Mouse (Mus musculus) liver, embryonic 15.5 days (tissue): Measurements from ENCODE around the gene Olfr1080. TPM values are rescaled to one million over a fixed set of nuclear protein-coding genes. Genes with fewer than 3 reads are reported as not detected.
"Not testable (repeated sequence)": the region's sequence is repeated elsewhere in the genome, so short reads cannot be mapped to it uniquely, and the experiment has no call there.

Experiments
- ATAC-seq: fragments of 200-750 bp; cut with Nextera tagmentation; 2 replicates; pipeline ENCODE4 v1.8.0; 2017; ENCODE audit warnings: moderate number of reproducible peaks, mild to moderate bottlenecking, moderate library complexity; ENCODE audit not compliant: insufficient read depth
- H3K27ac ChIP-seq: fragments of 300-500 bp; sonication (generic); replicated peaks from 2 replicates; pipeline ENCODE4 v1.5.1; 2015; ENCODE audit warnings: mild to moderate bottlenecking, inconsistent platforms
- H3K27me3 ChIP-seq: fragments of 300-500 bp; sonication (generic); 2 replicates; pipeline ENCODE4 v1.6.1; 2015; ENCODE audit warnings: mild to moderate bottlenecking, inconsistent platforms
- H3K36me3 ChIP-seq: fragments of 300-500 bp; sonication (generic); replicated peaks from 2 replicates; pipeline ENCODE4 v1.6.1; 2015; ENCODE audit warnings: moderate library complexity, mild to moderate bottlenecking, inconsistent platforms
- H3K4me1 ChIP-seq: fragments of 300-500 bp; sonication (generic); replicated peaks from 2 replicates; pipeline ENCODE4 v1.6.1; 2015; ENCODE audit warnings: inconsistent platforms
- H3K4me2 ChIP-seq: fragments of 300-500 bp; sonication (generic); 2 replicates; pipeline ENCODE4 v1.6.1; 2015; ENCODE audit warnings: moderate library complexity, mild to moderate bottlenecking, inconsistent platforms
- H3K4me3 ChIP-seq: fragments of 300-500 bp; sonication (generic); replicated peaks from 2 replicates; pipeline ENCODE4 v1.5.1; 2015; ENCODE audit warnings: mild to moderate bottlenecking, inconsistent platforms
- H3K9ac ChIP-seq: fragments of 300-500 bp; sonication (generic); 2 replicates; pipeline ENCODE4 v1.6.1; 2015; ENCODE audit warnings: moderate library complexity, mild to moderate bottlenecking, inconsistent platforms
- H3K9me3 ChIP-seq: fragments of 300-500 bp; sonication (generic); replicated peaks from 2 replicates; pipeline ENCODE4 v1.6.1; 2016; ENCODE audit warnings: inconsistent platforms
- WGBS: fragments of 180-500 bp; shearing (Covaris S2); methylation state at CpG from one replicate; pipeline ENCODE4 v1.1.7; 2015; ENCODE audit warnings: mixed read lengths; ENCODE audit not compliant: insufficient replicate concordance; 5-methylcytosine and 5-hydroxymethylcytosine counted together
- polyA plus RNA-seq: library from polyadenylated mRNA; unstranded; fragments of >200 nt; fragmentation: Nextera tagmentation; extraction: Ambion mirVana; gene quantifications from 2 replicates; pipeline ENCODE4 v1.2.1, GENCODE M21; 2015

Olfr1080 gene
- polyA plus RNA-seq: not detected in 2 replicates

DNA sequence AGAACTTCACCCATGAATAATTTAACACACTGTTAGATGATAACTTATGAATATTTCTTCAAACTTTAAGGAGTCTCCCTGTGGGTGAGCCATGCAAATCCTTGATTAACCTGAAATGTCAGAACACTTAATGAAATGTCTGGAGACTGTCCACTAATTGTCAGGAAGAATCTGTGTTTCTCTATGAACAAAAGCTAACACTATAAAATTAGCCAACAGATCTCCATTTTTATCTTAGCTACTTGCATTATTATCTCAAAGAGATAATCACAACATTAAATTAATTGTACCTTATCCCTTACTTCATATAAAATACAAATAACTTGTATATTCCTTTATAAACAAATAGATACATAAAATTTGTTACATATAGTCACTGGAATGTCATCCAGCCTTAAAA, at the start of gene Olfr1080:
Gene Olfr1080, minus strand, starts transcription at position 101 of the 400 bp plus-strand sequence.
- H3K9ac ChIP-seq, H3K4me1 ChIP-seq, ATAC-seq, H3K4me2 ChIP-seq, H3K4me3 ChIP-seq, H3K9me3 ChIP-seq, H3K27me3 ChIP-seq, H3K36me3 ChIP-seq, H3K27ac ChIP-seq: not testable (repeated sequence)

DNA sequence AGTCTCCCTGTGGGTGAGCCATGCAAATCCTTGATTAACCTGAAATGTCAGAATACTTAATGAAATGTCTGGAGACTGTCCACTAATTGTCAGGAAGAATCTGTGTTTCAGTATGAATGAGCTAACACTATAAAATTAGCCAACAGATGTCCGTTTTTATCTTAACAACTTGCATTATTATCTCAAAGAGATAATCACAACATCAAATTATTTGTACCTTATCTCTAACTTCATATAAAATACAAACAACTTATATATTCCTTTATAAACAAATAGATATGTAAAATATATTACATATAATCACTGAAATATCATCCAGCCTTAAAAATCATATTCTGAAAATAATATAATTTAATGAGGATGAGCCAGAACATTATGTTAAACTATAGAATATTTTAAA, 40.8 kb upstream of the Olfr1080 start, which contains the start of gene Olfr1082:
Gene Olfr1082, minus strand, starts transcription at position 101 of the 400 bp plus-strand sequence.
- not testable (repeated sequence) for H3K27ac ChIP-seq, ATAC-seq, H3K36me3 ChIP-seq, H3K9me3 ChIP-seq, H3K4me1 ChIP-seq, H3K27me3 ChIP-seq, H3K4me3 ChIP-seq, H3K4me2 ChIP-seq, H3K9ac ChIP-seq
- 20% methylated on average over 1 of the region's 1 CpGs for WGBS

DNA sequence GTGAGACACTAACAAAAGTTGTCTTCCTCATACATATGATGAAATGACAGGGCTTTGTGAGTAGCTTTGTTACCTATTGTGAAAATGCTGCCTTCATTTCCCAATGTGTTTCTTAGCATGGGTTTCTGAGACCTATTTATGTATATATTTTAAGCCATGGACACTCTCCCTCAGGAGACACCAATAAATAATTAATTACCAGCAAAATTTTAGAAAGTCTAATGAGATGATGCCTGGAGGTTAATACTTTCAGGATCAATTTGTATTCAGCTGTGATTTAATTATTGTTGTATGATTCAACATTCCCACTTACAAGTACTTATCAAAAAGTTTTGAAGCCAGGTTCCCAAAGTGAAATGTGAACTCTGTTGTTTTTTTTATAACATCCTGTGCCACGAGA, 15.7 kb downstream of the Olfr1080 start, which contains the start of gene Olfr1079:
Gene Olfr1079, minus strand, starts transcription at position 101 of the 400 bp plus-strand sequence.
- Histone ChIP-seq H3K4me2 (no peak within 1 kb of the TSS), H3K9ac (no peak within 1 kb of the TSS), H3K9me3 (no peaks in the 10 kb centered on the region), H3K4me3 (no peak within 1 kb of the TSS), H3K36me3 (no peaks in the 10 kb centered on the region), H3K27me3 (no peaks in the 10 kb centered on the region), H3K4me1 (no peaks in the 10 kb centered on the region), H3K27ac (no peak within 1 kb of the TSS)
- 45% methylated on average over 1 of the region's 1 CpGs for WGBS
- no peak for ATAC-seq

DNA sequence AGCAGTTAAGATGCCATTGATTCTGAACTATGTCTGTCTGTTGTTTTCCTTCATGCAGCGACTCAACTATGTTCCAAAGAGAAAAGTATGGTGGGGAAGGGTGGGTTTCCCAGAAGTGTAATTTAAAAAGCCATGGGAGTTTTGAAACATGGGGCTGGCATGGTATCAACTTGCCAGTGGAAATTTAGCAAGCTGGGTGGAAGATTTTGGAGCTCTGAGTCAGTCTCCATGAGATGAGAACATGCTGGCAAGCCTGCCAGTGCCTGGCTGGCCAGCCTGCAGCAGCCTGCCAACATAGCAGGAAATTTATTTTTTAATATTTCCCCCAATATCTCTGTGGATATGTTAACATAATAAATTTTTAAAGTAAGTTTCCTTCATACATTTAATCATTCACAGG, 27.0 kb downstream of the Olfr1080 start:
- no peak overlapping the region for H3K4me3 ChIP-seq
- H3K36me3 ChIP-seq: no peaks in the 10 kb centered on the region
- H3K9me3 ChIP-seq: no peaks in the 10 kb centered on the region
- H3K4me1 ChIP-seq: no peaks in the 10 kb centered on the region
- H3K9ac ChIP-seq: no peak overlapping the region
- WGBS: 54% methylated on average over 1 of the region's 1 CpGs
- no peak for ATAC-seq
- H3K4me2 ChIP-seq: no peak overlapping the region
- no peak overlapping the region for H3K27ac ChIP-seq
- H3K27me3 ChIP-seq: no peaks in the 10 kb centered on the region

DNA sequence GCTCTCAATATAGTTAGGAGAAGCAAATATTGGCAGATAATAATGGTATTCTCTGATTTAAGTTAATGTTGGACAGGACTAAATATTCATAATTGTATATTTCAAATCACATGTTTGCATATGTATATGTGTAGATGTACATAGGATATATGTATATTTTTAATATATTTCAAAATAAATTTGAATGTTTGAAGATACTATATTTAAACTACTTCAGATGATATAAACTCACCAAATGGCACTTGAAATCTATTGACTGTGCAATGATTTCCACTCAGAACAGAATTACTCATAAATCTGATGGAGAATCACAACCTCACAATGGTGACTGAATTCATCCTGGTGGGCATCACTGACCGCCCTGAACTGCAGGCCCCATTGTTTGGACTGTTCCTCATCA, 49.9 kb downstream of the Olfr1080 start, which contains the start of gene Olfr1076:
Gene Olfr1076, plus strand, starts transcription at position 301 of the 400 bp plus-strand sequence.
- no peaks in the 10 kb centered on the region for H3K9me3 ChIP-seq
- 48% methylated on average over 1 of the region's 1 CpGs for WGBS

More for the DNA sequence above, 49.9 kb downstream of the Olfr1080 start, which contains the start of gene Olfr1076:
- H3K4me1 ChIP-seq: no peaks in the 10 kb centered on the region
- no peak within 1 kb of the TSS for H3K4me2 ChIP-seq
- no peaks in the 10 kb centered on the region for H3K36me3 ChIP-seq
- H3K27ac ChIP-seq: no peak within 1 kb of the TSS
- H3K9ac ChIP-seq: no peak within 1 kb of the TSS
- ATAC-seq: no peak
- no peak within 1 kb of the TSS for H3K4me3 ChIP-seq
- H3K27me3 ChIP-seq: no peaks in the 10 kb centered on the region

Other genes with a start within 250 kb of the Olfr1080 start
- not detected in 2 replicates for gene Olfr1053, start 243.0 kb downstream of the Olfr1080 start, polyA plus RNA-seq
- gene Olfr1054, start 222.8 kb downstream of the Olfr1080 start, polyA plus RNA-seq: not detected in 2 replicates
- gene Olfr1055, start 208.0 kb downstream of the Olfr1080 start, polyA plus RNA-seq: not detected in 2 replicates
- not detected in 2 replicates for gene Olfr1056, start 195.8 kb downstream of the Olfr1080 start, polyA plus RNA-seq
- not detected in 2 replicates for gene Olfr1057, start 179.8 kb downstream of the Olfr1080 start, polyA plus RNA-seq
- gene Olfr1058, start 169.7 kb downstream of the Olfr1080 start, polyA plus RNA-seq: not detected in 2 replicates
- gene Olfr1061, start 144.2 kb downstream of the Olfr1080 start, polyA plus RNA-seq: not detected in 2 replicates
- not detected in 2 replicates for gene Olfr1062, start 131.5 kb downstream of the Olfr1080 start, polyA plus RNA-seq
- gene Olfr1065, start 107.6 kb downstream of the Olfr1080 start, polyA plus RNA-seq: not detected in 2 replicates
- not detected in 2 replicates for gene Olfr1066, start 102.0 kb downstream of the Olfr1080 start, polyA plus RNA-seq
- not detected in 2 replicates for gene Olfr228, start 70.8 kb downstream of the Olfr1080 start, polyA plus RNA-seq
- gene Olfr1076, start 49.8 kb downstream of the Olfr1080 start, polyA plus RNA-seq: not detected in 2 replicates
- gene Olfr1079, start 15.8 kb downstream of the Olfr1080 start, polyA plus RNA-seq: not detected in 2 replicates
- gene Olfr1082, start 40.7 kb upstream of the Olfr1080 start, polyA plus RNA-seq: not detected in 2 replicates
- not detected in 2 replicates for gene Olfr1084, start 81.5 kb upstream of the Olfr1080 start, polyA plus RNA-seq
- gene Olfr1085, start 103.8 kb upstream of the Olfr1080 start, polyA plus RNA-seq: not detected in 2 replicates
- not detected in 2 replicates for gene Olfr1086, start 121.9 kb upstream of the Olfr1080 start, polyA plus RNA-seq
- gene Olfr1087, start 140.2 kb upstream of the Olfr1080 start, polyA plus RNA-seq: not detected in 2 replicates
- not detected in 2 replicates for gene Olfr1089, start 175.5 kb upstream of the Olfr1080 start, polyA plus RNA-seq
- gene Olfr1090, start 200.8 kb upstream of the Olfr1080 start, polyA plus RNA-seq: not detected in 2 replicates
- not detected in 2 replicates for gene Olfr1093, start 224.2 kb upstream of the Olfr1080 start, polyA plus RNA-seq